In the genomic region with DNA sequence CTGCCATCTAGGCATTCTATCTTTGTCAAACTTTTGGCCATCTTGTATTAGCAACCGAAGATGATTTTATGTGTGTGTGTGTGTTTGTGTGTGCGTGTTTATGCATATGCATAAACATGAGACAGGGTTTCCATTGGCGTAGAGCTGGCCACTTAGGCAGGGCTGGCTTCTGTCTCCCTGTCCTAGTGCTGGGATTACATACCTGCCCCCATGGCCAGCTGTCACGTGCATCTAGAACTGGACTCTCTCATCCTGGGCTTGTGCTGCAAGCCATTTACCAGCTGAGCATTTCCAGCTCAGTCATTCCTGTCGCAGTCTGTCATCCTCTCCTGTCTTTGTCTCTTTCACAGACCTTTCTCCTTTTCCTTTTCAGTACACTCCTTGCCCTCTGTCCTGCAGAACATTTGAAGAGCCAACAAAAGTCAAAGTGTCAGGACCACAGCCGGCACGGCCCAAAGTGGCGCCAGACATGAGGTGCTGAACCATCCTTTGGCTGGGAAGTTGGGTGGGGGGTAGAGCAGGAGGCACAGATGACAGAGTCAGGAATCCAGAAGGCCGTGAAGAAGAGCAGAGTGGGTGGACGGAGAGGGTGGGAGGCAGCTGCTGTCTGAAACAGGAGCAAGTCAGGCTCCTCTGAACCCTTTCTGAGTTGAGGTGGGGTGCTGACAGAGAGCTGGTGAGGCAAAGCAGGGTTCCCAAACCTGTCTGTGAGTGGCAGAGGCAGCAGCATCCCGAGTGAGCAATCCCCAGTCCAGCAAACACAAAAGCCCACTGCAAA, we compare ENCODE assay signal across 27 mouse cellular contexts. TPM values are rescaled to one million over a fixed set of nuclear protein-coding genes. Genes with fewer than 3 reads are reported as not detected.
DNase-seq lines count a peak whose midpoint lies in the region; ATAC-seq lines count a peak whose summit lies in the region.
"Had no signal": no experiment of that assay in that cellular context is flagged by ENCODE, and none has a peak within 500 bp of the region (broad histone marks: within the 10 kb centered on the region; RNA-seq: fewer than 3 reads in every experiment).

No protein-coding gene starts in this region.

- no peak overlapping the region for H3K4me3 ChIP-seq in forebrain, embryonic 11.5 days (ENCODE audit: low read depth, low read length)
- H3K4me3 ChIP-seq in forebrain, embryonic 13.5 days = no peak overlapping the region
- H3K4me3 ChIP-seq: forebrain, embryonic 10.5 days; intestine, embryonic 15.5 days; kidney, embryonic 15.5 days; limb, embryonic 12.5 days; megakaryocyte, embryonic 14.5 days had no signal

- no peaks in the 10 kb centered on the region for H3K4me1 ChIP-seq in forebrain, embryonic 11.5 days (replicated peaks; ENCODE audit: control insufficient read depth, insufficient read depth, low read length)
- H3K4me1 ChIP-seq in forebrain, embryonic 13.5 days = peaks cover 5% of the 10 kb centered on the region; the same call in 1 of the 2 replicates
- H3K4me1 ChIP-seq: intestine, embryonic 15.5 days; kidney, embryonic 15.5 days had no signal

- WGBS in forebrain, embryonic 11.5 days = 68% methylated on average over 11 of the region's 11 CpGs
- WGBS in forebrain, embryonic 13.5 days = 69% methylated on average over 11 of the region's 11 CpGs

- no peak overlapping the region for H3K27ac ChIP-seq in forebrain, embryonic 11.5 days (ENCODE audit: low read depth, low read length)
- H3K27ac ChIP-seq in forebrain, embryonic 13.5 days = no peak overlapping the region
- H3K27ac ChIP-seq: forebrain, embryonic 10.5 days; hindbrain, embryonic 14.5 days; intestine, embryonic 15.5 days; kidney, embryonic 15.5 days; limb, embryonic 12.5 days had no signal

- no peaks in the 10 kb centered on the region for H3K27me3 ChIP-seq in forebrain, embryonic 11.5 days (ENCODE audit: control insufficient read depth, insufficient read depth, low read length)
- peaks cover 5% of the 10 kb centered on the region; the same call in 1 of the 2 replicates for H3K27me3 ChIP-seq in forebrain, embryonic 13.5 days
- H3K27me3 ChIP-seq: intestine, embryonic 15.5 days; kidney, embryonic 15.5 days had no signal

- H3K9me3 ChIP-seq in forebrain, embryonic 11.5 days (ENCODE audit: control insufficient read depth, low read length) = no peaks in the 10 kb centered on the region
- H3K9me3 ChIP-seq in forebrain, embryonic 13.5 days (replicated peaks) = no peaks in the 10 kb centered on the region
- H3K9me3 ChIP-seq: forebrain, embryonic 10.5 days; intestine, embryonic 15.5 days; kidney, embryonic 15.5 days; limb, embryonic 12.5 days; megakaryocyte, embryonic 14.5 days had no signal

- no peak overlapping the region for H3K9ac ChIP-seq in forebrain, embryonic 11.5 days (ENCODE audit: low read length)
- H3K9ac ChIP-seq in forebrain, embryonic 13.5 days = no peak overlapping the region
- H3K9ac ChIP-seq: hindbrain, embryonic 14.5 days; intestine, embryonic 15.5 days; kidney, embryonic 15.5 days; limb, embryonic 12.5 days had no signal

- H3K4me2 ChIP-seq in forebrain, embryonic 11.5 days (ENCODE audit: low read depth, low read length, severe bottlenecking) = no peak overlapping the region
- no peak overlapping the region for H3K4me2 ChIP-seq in forebrain, embryonic 13.5 days
- H3K4me2 ChIP-seq: hindbrain, embryonic 14.5 days; intestine, embryonic 15.5 days; kidney, embryonic 15.5 days; limb, embryonic 12.5 days had no signal

- no peaks in the 10 kb centered on the region for H3K36me3 ChIP-seq in forebrain, embryonic 11.5 days (ENCODE audit: control insufficient read depth, insufficient read depth, low read length)
- no peaks in the 10 kb centered on the region for H3K36me3 ChIP-seq in forebrain, embryonic 13.5 days (ENCODE audit: poor library complexity, severe bottlenecking)
- H3K36me3 ChIP-seq: forebrain, embryonic 10.5 days; intestine, embryonic 15.5 days; kidney, embryonic 15.5 days; limb, embryonic 12.5 days had no signal

- DNase-seq in forebrain, embryonic 11.5 days (ENCODE audit: low spot score) = peak; percentile 38
- DNase-seq in layer of hippocampus, postnatal 10 days (ENCODE audit: low spot score in 2 of 2) = peak; percentile 37 to 40
- DNase-seq in layer of hippocampus, adult 9-11 months = no peak
- peak; percentile 73 for DNase-seq in right cerebral cortex, adult 18-20 months
- DNase-seq in right cerebral cortex, postnatal 4 days = no peak
- peak; percentile 33 for DNase-seq in testis, postnatal 10 days (ENCODE audit: low spot score)
- DNase-seq: adrenal gland, postnatal 25 days; cerebellum, adult 8-10 months; heart, postnatal 10 days; lung, postnatal 14 days had no signal

- ATAC-seq in forebrain, embryonic 11.5 days (replicated peaks; ENCODE audit: low FRiP score) = no peak
- no peak for ATAC-seq in forebrain, embryonic 13.5 days
- no peak for ATAC-seq in CD4-positive, CD25-positive, alpha-beta regulatory T cell, adult 4 months
- ATAC-seq: intestine, embryonic 15.5 days had no signal

RNA-seq across cellular contexts. Expression of a gene that starts 16.4 kb away (rescaled TPM):
- polyA plus RNA-seq in forebrain, embryonic 11.5 days (2014; fragmentation: Nextera tagmentation; extraction: Ambion mirVana) = 0.36 TPM in 1 of 2 replicates, not detected in the other
- 0.11 and 0.23 TPM in 2 replicates for polyA plus RNA-seq in forebrain, embryonic 13.5 days (2015; fragmentation: Nextera tagmentation; extraction: Ambion mirVana)
- total RNA-seq in layer of hippocampus, postnatal 10 days (2021) = 1 to 10 TPM; 1.0 to 1.2 TPM
- polyA plus RNA-seq in CD4-positive, CD25-positive, alpha-beta regulatory T cell, adult 4 months (2017; shearing (Covaris generic)) = not detected
- total RNA-seq: adrenal gland, postnatal 25 days; gastrocnemius, adult 18-20 months; granulocyte monocyte progenitor cell, adult 5-6 weeks; heart, postnatal 10 days had no signal
- polyA plus RNA-seq: forebrain, embryonic 10.5 days; intestine, embryonic 15.5 days; large intestine, adult 2 months; liver, embryonic 16.5 days; stomach, embryonic 14.5 days had no signal

RNA-seq across cellular contexts. Expression of a gene that starts 18.3 kb away (rescaled TPM):
- 0.60 and 1.1 TPM in 2 replicates for polyA plus RNA-seq in forebrain, embryonic 11.5 days (2014; fragmentation: Nextera tagmentation; extraction: Ambion mirVana)
- 0.96 and 1.3 TPM in 2 replicates for polyA plus RNA-seq in forebrain, embryonic 13.5 days (2015; fragmentation: Nextera tagmentation; extraction: Ambion mirVana)
- 1 to 10 TPM; 4.6 to 5.0 TPM for total RNA-seq in layer of hippocampus, postnatal 10 days (2021)
- polyA plus RNA-seq in CD4-positive, CD25-positive, alpha-beta regulatory T cell, adult 4 months (2017; shearing (Covaris generic)) = 100 to 1,000 TPM; 473 to 666 TPM

RNA-seq across cellular contexts. Expression of a gene that starts 20.1 kb away (rescaled TPM):
- polyA plus RNA-seq in forebrain, embryonic 11.5 days (2014; fragmentation: Nextera tagmentation; extraction: Ambion mirVana) = not detected in 2 replicates
- not detected in 2 replicates for polyA plus RNA-seq in forebrain, embryonic 13.5 days (2015; fragmentation: Nextera tagmentation; extraction: Ambion mirVana)
- not detected for total RNA-seq in layer of hippocampus, postnatal 10 days (2021)
- polyA plus RNA-seq in CD4-positive, CD25-positive, alpha-beta regulatory T cell, adult 4 months (2017; shearing (Covaris generic)) = not detected
- total RNA-seq: adrenal gland, postnatal 25 days; CH12.LX; gastrocnemius, adult 18-20 months; granulocyte monocyte progenitor cell, adult 5-6 weeks; heart, postnatal 10 days; midbrain, postnatal 0 days had no signal
- polyA plus RNA-seq: embryonic facial prominence, embryonic 14.5 days; forebrain, embryonic 10.5 days; hindbrain, embryonic 14.5 days; intestine, embryonic 15.5 days; kidney, embryonic 15.5 days; large intestine, adult 2 months; limb, embryonic 12.5 days; liver, embryonic 16.5 days; midbrain, postnatal 0 days; neural tube, embryonic 11.5 days; stomach, embryonic 14.5 days had no signal

RNA-seq across cellular contexts. Expression of a gene that starts 41.7 kb away (rescaled TPM):
- polyA plus RNA-seq in forebrain, embryonic 11.5 days (2014; fragmentation: Nextera tagmentation; extraction: Ambion mirVana) = 297 and 318 TPM in 2 replicates
- polyA plus RNA-seq in forebrain, embryonic 13.5 days (2015; fragmentation: Nextera tagmentation; extraction: Ambion mirVana) = 181 and 198 TPM in 2 replicates
- total RNA-seq in layer of hippocampus, postnatal 10 days (2021) = 10 to 100 TPM; 12.5 to 13.7 TPM
- polyA plus RNA-seq in CD4-positive, CD25-positive, alpha-beta regulatory T cell, adult 4 months (2017; shearing (Covaris generic)) = 1 to 10 TPM; 4.5 to 5.4 TPM
- total RNA-seq: granulocyte monocyte progenitor cell, adult 5-6 weeks had no signal

RNA-seq across cellular contexts. Expression of a gene that starts 45.3 kb away (rescaled TPM):
- polyA plus RNA-seq in forebrain, embryonic 11.5 days (2014; fragmentation: Nextera tagmentation; extraction: Ambion mirVana) = 0.48 TPM in 1 of 2 replicates, not detected in the other
- 0.59 and 0.63 TPM in 2 replicates for polyA plus RNA-seq in forebrain, embryonic 13.5 days (2015; fragmentation: Nextera tagmentation; extraction: Ambion mirVana)
- total RNA-seq in layer of hippocampus, postnatal 10 days (2021) = 10 to 100 TPM in 1 of 2 experiments, 1 to 10 TPM in 1; 8.3 to 10.7 TPM
- polyA plus RNA-seq in CD4-positive, CD25-positive, alpha-beta regulatory T cell, adult 4 months (2017; shearing (Covaris generic)) = 10 to 100 TPM; 16.1 to 22.9 TPM
- total RNA-seq: adrenal gland, postnatal 25 days; gastrocnemius, adult 18-20 months; heart, postnatal 10 days had no signal

Comparison
In these comparisons a context has a peak if more than half of its experiments do, and no peak if none do; other contexts are left out.
1. DNase-seq: peak in forebrain, embryonic 11.5 days (single experiment), layer of hippocampus, postnatal 10 days (2 of 2), right cerebral cortex, adult 18-20 months (single experiment) and testis, postnatal 10 days (single experiment); none in layer of hippocampus, adult 9-11 months (single experiment) and right cerebral cortex, postnatal 4 days (single experiment).
2. RNA of a gene that starts 18.3 kb away (polyA plus RNA-seq): 473 to 666 TPM in CD4-positive, CD25-positive, alpha-beta regulatory T cell, adult 4 months; 0.96 to 1.3 TPM in forebrain, embryonic 13.5 days and 0.60 to 1.1 TPM in forebrain, embryonic 11.5 days; every median in the first group is over 100 times any median in the second.